Mouse (Mus musculus): ENCODE results near the gene Zfp958.
A peak's percentile ranks its signal among the peaks of the same experiment; 100 is the strongest.
"Not testable (repeated sequence)": the region's sequence is repeated elsewhere in the genome, so short reads cannot be mapped to it uniquely, and the experiment has no call there.

The Zfp958 gene

GRCm38 (mm10) chr8:4612932-4613853 lies at the start of gene Zfp958:
Gene Zfp958, plus strand, starts transcription at chr8:4613167.
- DNase-seq = peak; percentile 93 to 98

DNA sequence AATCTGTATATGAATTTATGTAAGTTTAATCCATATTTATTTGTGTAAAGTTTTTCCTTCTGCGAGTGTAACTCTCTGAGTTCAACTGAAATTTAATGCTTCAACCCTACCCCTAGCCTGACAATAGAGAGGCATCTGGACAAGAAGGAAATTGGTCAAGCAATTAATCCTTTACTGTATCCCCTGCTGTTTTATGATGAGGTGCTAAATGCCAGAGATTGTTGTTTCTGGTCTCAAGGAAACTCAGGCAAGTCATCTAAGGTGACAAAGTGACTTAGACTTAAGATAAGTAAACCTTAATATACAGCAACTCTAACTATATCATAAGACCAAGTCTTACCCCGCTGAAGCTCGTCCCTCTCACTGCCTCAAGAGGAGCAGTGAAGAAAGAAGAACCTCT lies 31.0 kb upstream of the Zfp958 start:
- no peak for DNase-seq

GRCm38 (mm10) chr8:4582754-4583178 lies 30.2 kb upstream of the Zfp958 start:
- DNase-seq = no peak

DNA sequence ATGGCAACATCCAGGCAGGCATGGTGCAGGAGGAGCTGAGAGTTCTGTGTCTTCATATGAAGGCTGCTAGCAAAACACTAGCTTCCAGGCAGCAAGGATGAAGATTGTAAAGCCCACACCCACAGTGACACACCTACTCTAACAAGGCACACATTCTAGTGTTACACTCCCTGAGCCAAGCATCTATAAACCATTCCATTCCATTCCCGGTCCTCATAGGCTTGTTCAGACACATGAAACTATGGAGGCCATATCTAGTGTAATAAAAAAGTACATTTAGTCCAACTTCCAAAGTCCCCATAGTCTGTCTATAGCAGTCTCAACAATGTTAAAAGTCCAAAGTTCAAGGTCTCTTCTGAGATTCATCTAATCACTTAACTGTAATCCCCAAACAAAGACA lies 28.3 kb upstream of the Zfp958 start:
- DNase-seq = no peak

DNA sequence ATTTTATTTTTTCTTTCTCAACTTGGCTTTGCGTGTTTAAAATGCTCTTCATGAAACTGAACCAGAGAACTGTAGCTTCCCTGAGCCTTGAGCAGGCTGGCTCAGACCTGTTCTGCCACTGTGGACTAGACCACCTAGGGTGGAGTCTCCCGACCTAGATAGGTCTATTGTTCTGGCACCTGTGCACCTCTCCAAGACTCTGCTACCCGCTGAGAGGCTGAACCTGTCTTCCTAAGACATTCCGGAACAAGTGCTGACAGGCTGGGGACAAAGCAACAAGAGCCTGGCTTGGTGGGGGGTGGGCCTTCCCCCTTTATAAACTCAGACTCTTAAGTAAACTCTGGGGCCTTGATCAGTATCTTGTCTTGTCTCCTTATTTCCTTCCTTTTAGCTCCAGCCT lies 26.6 kb upstream of the Zfp958 start:
- no peak for DNase-seq

GRCm38 (mm10) chr8:4588165-4589000 lies 24.6 kb upstream of the Zfp958 start:
- DNase-seq = peak; percentile 19 to 31

GRCm38 (mm10) chr8:4608896-4609295 lies 4.1 kb upstream of the Zfp958 start:
- DNase-seq = no peak

- not testable (repeated sequence) for DNase-seq
Measured at GRCm38 (mm10) chr8:4611626-4612175, 1.3 kb upstream of the Zfp958 start.

- DNase-seq = no peak
Measured at GRCm38 (mm10) chr8:4627349-4627748, 14.4 kb downstream of the Zfp958 start.

DNA sequence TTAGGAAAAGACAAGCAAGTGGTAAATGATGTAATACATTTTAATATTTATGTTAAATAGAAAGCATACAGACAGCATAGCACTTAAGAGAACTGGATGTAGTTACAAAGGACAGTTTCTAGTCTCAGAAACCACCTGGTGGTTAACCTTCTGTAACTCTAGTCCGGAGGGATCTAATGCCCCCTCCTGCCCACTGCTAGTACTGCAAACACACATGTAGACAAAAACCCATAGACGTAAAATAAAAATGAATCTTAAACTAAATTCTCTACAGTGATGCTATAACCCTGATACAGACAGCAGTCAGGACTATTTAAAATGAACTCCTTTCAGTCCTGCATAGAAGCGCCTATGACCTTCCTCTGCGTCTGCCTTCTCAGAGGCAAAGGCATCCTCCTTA lies 24.1 kb downstream of the Zfp958 start:
- no peak for DNase-seq

DNA sequence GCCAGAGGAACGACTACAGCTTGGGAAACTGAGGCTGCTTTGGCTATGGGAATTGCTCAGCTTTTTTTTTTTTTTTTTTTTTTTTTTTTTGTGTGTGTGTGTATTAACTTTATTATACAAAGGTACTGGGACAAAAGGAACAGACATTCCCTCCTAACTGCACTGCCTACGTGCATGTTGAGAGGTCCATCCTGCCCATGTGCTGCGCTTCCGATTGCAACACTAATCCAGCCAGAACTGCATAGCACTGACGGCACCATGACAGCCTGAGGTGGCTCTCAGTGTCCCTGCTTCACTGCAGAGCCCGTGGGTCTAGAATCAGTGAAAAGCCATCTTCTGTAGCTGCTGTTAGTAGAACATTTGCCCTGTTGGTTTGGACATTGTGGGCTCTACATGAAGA lies 30.0 kb downstream of the Zfp958 start:
- not testable (repeated sequence) for DNase-seq

GRCm38 (mm10) chr8:4656536-4656935 lies 43.6 kb downstream of the Zfp958 start:
- peak; percentile 21 to 41 for DNase-seq

- DNase-seq = peak; percentile 11 to 26
Measured at GRCm38 (mm10) chr8:4675191-4676003, 62.4 kb downstream of the Zfp958 start.

GRCm38 (mm10) chr8:4676586-4676985 lies 63.6 kb downstream of the Zfp958 start:
- peak; percentile 13 to 28 for DNase-seq

DNA sequence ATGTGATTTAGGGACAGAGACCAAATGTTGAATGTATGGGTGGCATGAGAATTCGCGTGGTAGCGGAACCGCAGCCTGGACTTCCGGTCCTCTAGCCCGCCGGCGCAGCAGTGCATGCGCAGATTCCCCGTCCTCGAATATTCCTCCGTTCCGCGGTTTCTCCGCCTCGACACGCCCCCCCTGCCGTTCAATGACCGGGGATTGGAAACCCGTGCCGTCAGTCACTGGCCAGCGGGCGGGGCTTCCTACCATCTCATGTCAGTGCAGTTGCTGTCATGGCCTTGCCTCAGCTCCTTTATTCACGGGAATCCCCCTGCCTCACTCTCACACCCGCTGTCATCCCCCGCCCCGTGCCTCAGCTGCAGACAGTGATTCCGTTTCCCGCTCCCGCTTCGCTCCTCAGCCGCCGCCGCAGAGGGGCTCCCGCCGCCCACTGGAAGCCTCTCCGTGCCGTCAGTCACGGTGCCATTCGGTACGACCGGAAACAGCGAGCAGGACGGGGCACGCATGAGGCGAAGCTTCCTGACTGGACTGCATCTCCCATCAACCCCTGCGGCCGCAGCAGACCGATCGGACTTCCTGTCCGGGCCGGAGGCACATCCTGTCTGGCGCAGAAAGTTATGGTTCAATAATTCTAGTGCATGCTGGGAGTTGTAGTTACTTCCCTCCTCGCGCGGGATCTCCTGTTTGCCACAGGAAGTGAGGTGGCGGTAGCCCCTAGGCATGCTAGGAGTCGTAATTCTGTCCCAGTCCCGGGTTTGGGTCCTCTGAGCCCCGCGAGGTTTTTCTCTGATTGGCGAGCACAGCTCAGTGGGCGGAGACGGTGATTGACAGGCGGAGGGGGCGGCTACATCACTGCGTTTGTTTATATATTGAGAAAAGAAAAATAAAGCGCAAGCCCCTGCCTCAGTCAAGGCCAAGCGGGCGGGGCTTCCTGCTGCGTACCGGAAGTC lies 64.6 kb downstream of the Zfp958 start:
- peak; percentile 98 to 100 for DNase-seq

- peak; percentile 92 to 94 for DNase-seq
Measured at GRCm38 (mm10) chr8:4678218-4678907, 65.4 kb downstream of the Zfp958 start.

GRCm38 (mm10) chr8:4678908-4679545 lies 66.1 kb downstream of the Zfp958 start:
- DNase-seq = peak; percentile 26 to 32

DNA sequence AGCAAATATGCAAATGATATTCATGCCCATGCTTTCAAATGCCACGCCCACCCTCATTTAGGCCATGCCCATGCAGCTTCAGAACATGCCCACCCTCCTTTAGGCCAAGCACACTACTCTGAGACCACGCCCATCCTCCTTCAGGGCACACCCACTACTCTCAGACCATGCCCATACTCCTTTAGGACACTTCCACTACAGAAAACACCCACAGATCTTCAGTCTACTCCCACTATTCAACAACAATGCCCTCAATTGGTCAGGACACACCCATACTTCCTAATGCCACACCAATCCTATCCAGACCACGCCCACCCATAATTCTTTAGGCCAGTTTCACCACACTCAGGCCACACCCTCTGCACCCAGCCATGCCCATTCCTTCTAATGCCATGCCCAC lies 66.8 kb downstream of the Zfp958 start:
- DNase-seq = peak; percentile 17 to 19
